Mouse (Mus musculus) layer of hippocampus, adult 9-11 months (tissue): ENCODE measurements around the gene Cbx3.
"Not testable (repeated sequence)": the region's sequence is repeated elsewhere in the genome, so short reads cannot be mapped to it uniquely, and the experiment has no call there.

Experiments
- DNase-seq: peaks from one replicate; pipeline ENCODE4 v3.0.0; 2022

Gene Cbx3

GRCm38 (mm10) chr6:51471179-51471505 lies 982 bp downstream of the Cbx3 start:
- no peak for DNase-seq

- DNase-seq = no peak
Measured at GRCm38 (mm10) chr6:51471782-51472181, 1.6 kb downstream of the Cbx3 start.

- DNase-seq = no peak
Measured at GRCm38 (mm10) chr6:51472213-51472612, 2.1 kb downstream of the Cbx3 start.

GRCm38 (mm10) chr6:51479136-51479731 lies 9.1 kb downstream of the Cbx3 start:
- DNase-seq = no peak

GRCm38 (mm10) chr6:51481548-51481947 lies 11.4 kb downstream of the Cbx3 start:
- DNase-seq = no peak

GRCm38 (mm10) chr6:51483861-51484260 lies 13.7 kb downstream of the Cbx3 start:
- no peak for DNase-seq

- DNase-seq = not testable (repeated sequence)
Measured at GRCm38 (mm10) chr6:51484556-51484955, 14.4 kb downstream of the Cbx3 start.

- no peak for DNase-seq
Measured at GRCm38 (mm10) chr6:51485646-51486045, 15.5 kb downstream of the Cbx3 start.

GRCm38 (mm10) chr6:51486076-51486710 lies 16.0 kb downstream of the Cbx3 start:
- no peak for DNase-seq

GRCm38 (mm10) chr6:51486731-51487130 lies 16.6 kb downstream of the Cbx3 start:
- no peak for DNase-seq

GRCm38 (mm10) chr6:51489787-51490186 lies 19.6 kb downstream of the Cbx3 start:
- DNase-seq = no peak

GRCm38 (mm10) chr6:51497321-51498111 lies 27.4 kb downstream of the Cbx3 start:
- no peak for DNase-seq

GRCm38 (mm10) chr6:51505671-51506070 lies 35.5 kb downstream of the Cbx3 start:
- no peak for DNase-seq

GRCm38 (mm10) chr6:51507556-51507955 lies 37.4 kb downstream of the Cbx3 start:
- DNase-seq = no peak

- DNase-seq = peak; percentile 70
Measured at GRCm38 (mm10) chr6:51508750-51509648, 38.8 kb downstream of the Cbx3 start.

- peak; percentile 27 for DNase-seq
Measured at GRCm38 (mm10) chr6:51510094-51510493, 39.9 kb downstream of the Cbx3 start.

GRCm38 (mm10) chr6:51510946-51511345 lies 40.8 kb downstream of the Cbx3 start:
- no peak for DNase-seq

- DNase-seq = no peak
Measured at GRCm38 (mm10) chr6:51513745-51514144, 43.6 kb downstream of the Cbx3 start.

- no peak for DNase-seq
Measured at GRCm38 (mm10) chr6:51514860-51515259, 44.7 kb downstream of the Cbx3 start.

- DNase-seq = no peak
Measured at GRCm38 (mm10) chr6:51523310-51523709, 53.1 kb downstream of the Cbx3 start.

GRCm38 (mm10) chr6:51523807-51524320 lies 53.7 kb downstream of the Cbx3 start, which contains the start of gene Snx10:
Snx10 (plus strand) TSS chr6:51523901.
- peak; percentile 48 for DNase-seq

- DNase-seq = no peak
Measured at GRCm38 (mm10) chr6:51524321-51524931, 54.3 kb downstream of the Cbx3 start.
